Mouse (Mus musculus): ENCODE data around the gene Plppr1.

The Plppr1 gene

GRCm38 (mm10) chr4:49144798-49145197 lies 85.7 kb downstream of the Plppr1 start:
- DNase-seq = no peak

GRCm38 (mm10) chr4:49148775-49149174 lies 89.7 kb downstream of the Plppr1 start:
- no peak for DNase-seq

GRCm38 (mm10) chr4:49149251-49149650 lies 90.2 kb downstream of the Plppr1 start:
- DNase-seq = no peak

GRCm38 (mm10) chr4:49153849-49154248 lies 94.8 kb downstream of the Plppr1 start:
- peak; percentile 65 for DNase-seq

GRCm38 (mm10) chr4:49156781-49157180 lies 97.7 kb downstream of the Plppr1 start:
- DNase-seq = no peak

GRCm38 (mm10) chr4:49163285-49163684 lies 104.2 kb downstream of the Plppr1 start:
- no peak for DNase-seq

GRCm38 (mm10) chr4:49166391-49166790 lies 107.3 kb downstream of the Plppr1 start:
- no peak for DNase-seq

DNA sequence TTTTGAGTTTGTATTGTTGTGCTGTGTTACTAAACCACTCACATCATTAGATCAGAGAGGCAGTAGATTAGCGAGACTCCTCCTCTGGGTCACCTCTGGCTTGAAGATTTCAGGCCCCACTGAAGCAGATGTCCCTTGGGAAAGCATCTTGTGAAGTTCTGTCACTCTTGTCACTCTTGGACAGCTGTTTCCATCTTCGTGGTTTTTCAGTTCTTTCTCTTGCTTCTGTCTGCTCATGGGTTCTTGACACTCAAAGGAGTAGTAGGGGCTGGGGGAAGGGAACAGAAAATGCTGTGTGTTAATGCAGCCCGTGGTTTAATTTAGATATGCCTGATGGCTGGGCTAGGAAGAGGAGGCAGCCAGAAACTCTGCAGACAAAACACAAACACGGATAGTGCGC lies 108.0 kb downstream of the Plppr1 start:
- no peak for DNase-seq

- DNase-seq = no peak
Observed at GRCm38 (mm10) chr4:49169498-49169897, 110.4 kb downstream of the Plppr1 start.

DNA sequence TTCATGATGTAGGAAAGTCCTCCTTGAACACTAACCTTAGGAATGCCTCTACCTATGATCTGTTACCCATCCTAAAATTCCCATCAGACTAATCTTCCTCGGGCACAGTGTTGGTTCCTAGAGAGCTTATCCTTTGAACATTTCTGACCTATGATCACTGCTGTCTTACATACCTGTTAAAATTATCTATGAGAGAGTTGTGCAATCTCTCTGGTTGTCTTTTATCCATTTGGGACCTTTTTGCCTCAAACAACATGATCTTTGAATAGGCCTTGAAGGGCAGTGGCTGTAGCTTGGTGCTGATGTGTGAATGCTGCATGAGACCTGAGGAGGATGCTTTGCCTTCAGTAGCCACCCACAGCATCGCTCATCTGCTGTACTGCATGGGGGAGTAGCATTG lies 119.0 kb downstream of the Plppr1 start:
- no peak for DNase-seq

GRCm38 (mm10) chr4:49178891-49179290 lies 119.8 kb downstream of the Plppr1 start:
- DNase-seq = peak; percentile 16

DNA sequence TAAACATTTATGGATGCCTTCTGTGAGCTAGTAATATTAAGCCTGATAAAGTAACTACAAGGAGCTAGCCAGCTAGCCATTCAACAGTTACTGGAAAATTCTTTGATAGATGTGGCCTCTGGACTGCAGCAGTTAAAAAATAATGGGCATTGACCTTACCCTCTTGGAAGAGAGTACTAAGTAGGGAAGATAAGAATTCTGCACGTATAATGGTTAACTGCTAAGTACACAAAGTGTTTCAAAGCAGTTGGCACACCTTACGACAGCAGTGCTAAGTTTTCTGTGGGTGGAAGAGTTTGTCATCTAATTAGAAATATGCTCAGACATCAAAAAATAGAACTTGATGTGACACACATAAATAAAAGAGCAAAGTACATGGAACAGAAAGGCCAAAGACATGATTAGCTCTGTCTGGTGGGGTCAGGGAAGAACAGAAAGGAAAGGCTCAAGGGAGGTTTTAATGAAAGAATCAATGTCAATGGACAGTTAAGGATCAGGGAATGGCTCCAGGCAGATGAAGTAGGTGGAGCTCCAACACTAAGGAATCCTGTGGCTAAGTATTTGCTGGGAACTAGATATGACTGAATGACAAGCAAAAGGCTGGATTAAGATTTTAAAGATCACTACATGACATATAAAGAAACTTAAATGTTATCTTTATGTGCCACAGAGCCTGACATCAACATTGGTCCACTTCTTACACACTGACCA lies 120.6 kb downstream of the Plppr1 start:
- DNase-seq = no peak

- DNase-seq = no peak
Observed at GRCm38 (mm10) chr4:49189991-49190526, 131.0 kb downstream of the Plppr1 start.

GRCm38 (mm10) chr4:49197125-49197747 lies 138.2 kb downstream of the Plppr1 start:
- peak; percentile 15 for DNase-seq

DNA sequence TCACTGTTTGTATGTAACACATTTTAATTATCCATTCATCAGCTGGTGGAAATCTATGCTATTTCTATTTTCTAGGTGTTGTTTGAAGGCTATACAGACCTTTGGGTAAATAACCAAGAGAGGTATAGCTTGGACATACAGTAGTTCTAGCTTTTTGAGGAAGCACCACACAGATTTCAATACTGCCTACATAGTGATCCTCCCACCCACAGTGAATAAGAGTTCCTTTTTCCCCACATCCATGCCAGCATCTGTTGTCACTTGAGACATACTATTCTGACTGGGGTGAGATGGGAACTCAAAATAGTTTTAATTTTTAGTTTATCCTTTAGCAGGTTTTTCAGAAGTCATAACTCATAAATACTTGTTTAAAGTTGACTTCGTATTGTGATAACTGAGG lies 151.4 kb downstream of the Plppr1 start:
- no peak for DNase-seq

GRCm38 (mm10) chr4:49211582-49211981 lies 152.5 kb downstream of the Plppr1 start:
- DNase-seq = no peak

DNA sequence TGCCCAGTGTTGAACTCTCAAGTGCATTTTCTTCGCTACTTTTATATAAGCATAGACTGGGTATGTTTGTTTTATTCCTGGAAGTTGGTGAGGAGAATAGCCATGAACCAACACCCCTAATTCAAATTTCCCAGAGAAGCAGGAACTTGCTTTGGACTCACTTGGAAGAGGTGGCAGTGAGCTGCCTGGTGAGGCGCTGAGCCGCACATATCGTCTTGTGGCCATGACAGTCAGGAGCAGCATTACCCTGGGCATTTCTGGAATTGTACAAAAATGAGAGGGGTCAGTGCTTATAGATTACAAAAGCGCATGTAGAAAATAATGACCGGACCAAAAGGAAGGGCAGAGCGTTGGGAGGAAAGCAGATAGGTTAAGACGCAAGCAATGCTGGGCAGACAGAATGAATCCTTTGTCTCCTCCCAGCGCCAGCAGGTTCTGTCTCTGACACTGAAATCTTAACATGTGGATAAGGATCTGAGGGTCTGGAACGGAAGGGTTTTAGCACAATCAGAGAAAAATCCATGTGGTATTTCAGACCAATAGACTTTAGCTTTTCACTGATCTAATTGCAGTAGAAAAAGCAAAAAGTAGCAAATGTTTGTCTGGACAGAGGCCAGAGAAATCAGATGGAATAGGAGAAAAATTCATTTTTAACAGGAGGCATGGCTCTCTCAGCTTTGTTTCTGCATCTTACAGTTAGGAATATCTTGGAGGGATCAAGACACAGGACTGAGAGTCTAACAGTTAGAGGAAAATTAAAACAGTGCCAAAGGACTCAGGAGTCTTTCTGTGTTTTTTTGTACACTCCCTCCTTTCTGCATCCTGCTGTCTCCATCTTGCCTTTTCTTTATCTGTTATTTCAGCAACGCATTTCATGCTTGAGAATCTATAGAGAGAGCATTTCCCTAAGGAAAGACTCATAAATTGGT lies 153.8 kb downstream of the Plppr1 start:
- DNase-seq = no peak

GRCm38 (mm10) chr4:49214341-49214740 lies 155.3 kb downstream of the Plppr1 start:
- DNase-seq = peak; percentile 18

DNA sequence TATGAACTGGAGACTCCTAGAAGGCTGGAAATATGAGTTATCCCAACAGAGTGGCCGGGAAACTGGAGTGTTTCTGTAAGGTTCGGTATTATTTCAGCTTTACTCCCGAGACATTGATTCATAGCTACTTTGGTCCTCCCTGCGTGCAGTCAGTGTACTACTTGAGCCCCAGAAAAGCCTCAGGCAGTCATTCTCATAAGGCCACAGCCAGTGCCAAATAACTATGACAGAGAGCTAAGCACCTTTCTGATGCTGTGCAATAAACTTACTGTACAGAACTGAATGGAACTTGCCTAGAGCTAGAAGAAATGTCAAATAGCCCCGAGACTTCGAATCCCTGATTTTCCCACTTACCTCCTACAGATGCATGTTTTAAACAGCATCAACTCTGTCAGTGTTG lies 164.4 kb downstream of the Plppr1 start:
- peak; percentile 10 for DNase-seq

DNA sequence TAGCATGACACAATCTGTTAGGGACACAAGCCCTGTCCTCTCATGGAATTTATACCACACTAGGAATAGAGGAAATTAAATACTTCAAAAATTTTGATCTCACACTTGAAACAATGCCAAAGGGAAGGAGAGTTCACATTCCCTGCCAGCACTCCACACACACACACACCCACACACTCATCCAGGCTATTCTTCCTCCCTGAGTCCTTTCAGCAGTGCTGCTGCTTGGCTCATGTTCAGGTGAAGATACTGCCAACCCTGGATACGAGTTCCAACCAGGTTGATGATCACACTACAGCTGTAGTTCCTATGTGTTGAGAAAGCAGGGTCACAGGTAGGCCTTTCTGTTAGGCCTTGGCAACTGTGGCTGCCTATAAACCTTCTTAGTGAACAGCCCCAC lies 165.9 kb downstream of the Plppr1 start:
- DNase-seq = no peak

DNA sequence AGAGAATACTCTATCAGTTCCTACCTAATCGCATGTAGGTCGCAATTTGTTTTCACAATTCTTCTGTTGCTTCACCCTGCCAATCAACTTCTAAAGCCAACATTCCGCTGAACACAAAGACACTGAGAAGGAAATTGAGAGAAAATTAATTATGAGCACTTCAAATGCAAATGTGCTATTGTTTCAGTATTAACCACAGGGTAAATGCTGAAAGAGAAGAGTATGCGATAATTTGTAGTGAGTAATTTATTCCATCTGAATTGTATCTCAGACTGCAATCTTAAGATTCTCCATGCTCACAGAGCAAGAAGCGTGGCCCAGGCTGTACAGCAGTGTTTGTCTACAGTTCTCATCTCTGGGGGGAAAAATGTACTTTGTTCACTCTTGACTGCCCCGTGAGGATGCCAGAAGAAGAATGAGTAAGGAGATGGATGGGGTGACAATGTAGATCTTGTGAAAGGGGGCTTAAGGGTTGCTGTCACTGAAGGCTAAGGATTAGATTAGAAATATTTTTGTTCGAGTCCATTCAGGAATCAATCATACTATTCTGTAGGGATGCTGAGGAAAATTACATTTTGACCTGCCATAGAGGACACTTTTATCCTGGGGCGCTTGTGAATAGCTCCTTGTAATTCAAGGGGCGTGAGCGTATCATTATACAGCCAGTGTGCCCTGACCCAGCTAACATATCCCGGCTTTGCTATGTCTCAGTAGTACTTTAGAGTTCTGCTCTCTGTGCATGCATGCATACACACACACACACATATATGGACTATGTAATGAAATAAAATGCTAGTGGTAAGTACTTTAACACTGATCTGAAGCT lies 173.3 kb downstream of the Plppr1 start:
- DNase-seq = peak; percentile 54

GRCm38 (mm10) chr4:49233032-49233406 lies 173.9 kb downstream of the Plppr1 start:
- peak; percentile 66 for DNase-seq
